Mouse (Mus musculus) kidney, postnatal 0 days (tissue): ENCODE data around the gene Gtf3c4. TPM values are rescaled to one million over a fixed set of nuclear protein-coding genes. Genes with fewer than 3 reads are reported as not detected.

ENCODE experiments used
- ATAC-seq: fragments of 200-750 bp; cut with Nextera tagmentation; replicated peaks from 2 replicates; pipeline ENCODE4 v1.8.0; 2017; ENCODE audit warnings: low read depth, moderate number of reproducible peaks, moderate TSS enrichment, moderate library complexity; ENCODE audit not compliant: low FRiP score
- DNase-seq: peaks from one replicate; pipeline ENCODE4 v3.0.0-alpha.2; 2016; ENCODE audit warnings: low spot score
- H3K27ac ChIP-seq: fragments of 300-500 bp; sonication (generic); 2 replicates; pipeline ENCODE4 v1.5.1; 2014; ENCODE audit warnings: mild to moderate bottlenecking
- H3K27me3 ChIP-seq: fragments of 300-500 bp; sonication (generic); 2 replicates; pipeline ENCODE4 v1.6.1; 2014; ENCODE audit warnings: low read length, mixed read lengths; ENCODE audit not compliant: insufficient read depth
- H3K36me3 ChIP-seq: fragments of 300-500 bp; sonication (generic); 2 replicates; pipeline ENCODE4 v1.6.1; 2014; ENCODE audit warnings: low read length, mixed read lengths; ENCODE audit not compliant: insufficient read depth
- H3K4me1 ChIP-seq: fragments of 300-500 bp; sonication (generic); replicated peaks from 2 replicates; pipeline ENCODE4 v1.6.1; 2014; ENCODE audit warnings: antibody characterized with exemption, low read length, mixed read lengths; ENCODE audit not compliant: insufficient read depth
- H3K4me2 ChIP-seq: fragments of 300-500 bp; sonication (generic); 2 replicates; pipeline ENCODE4 v1.6.1; 2014; ENCODE audit warnings: mild to moderate bottlenecking, low read length, moderate library complexity, mixed read lengths
- H3K4me3 ChIP-seq: fragments of 300-500 bp; sonication (generic); replicated peaks from 2 replicates; pipeline ENCODE4 v1.5.1; 2014; ENCODE audit warnings: low read depth, low read length
- H3K9ac ChIP-seq: fragments of 300-500 bp; sonication (generic); 2 replicates; pipeline ENCODE4 v1.6.1; 2014; ENCODE audit warnings: low read depth, low read length
- H3K9me3 ChIP-seq: fragments of 300-500 bp; sonication (generic); replicated peaks from 2 replicates; pipeline ENCODE4 v1.6.1; 2016; ENCODE audit warnings: low read length, inconsistent platforms, mixed read lengths
- CTCF ChIP-seq: IDR thresholded peaks from 2 replicates; pipeline ENCODE4 v1.5.1; 2016; ENCODE audit warnings: antibody characterized with exemption, low read depth, mild to moderate bottlenecking, moderate library complexity
- WGBS: fragments of 180-500 bp; shearing (Covaris S2); extraction: QIAGEN DNeasy Blood & Tissue Kit; methylation state at CpG from one replicate; pipeline ENCODE4 v1.1.7; 2014; 5-methylcytosine and 5-hydroxymethylcytosine counted together
- polyA plus RNA-seq: library from polyadenylated mRNA; unstranded; fragments of >200 nt; fragmentation: Nextera tagmentation; extraction: Ambion mirVana; gene quantifications from 2 replicates; pipeline ENCODE4 v1.2.1, GENCODE M21; 2015

The Gtf3c4 gene
- polyA plus RNA-seq, 1 experiment from 2014 or later, result 9.9 TPM

DNA sequence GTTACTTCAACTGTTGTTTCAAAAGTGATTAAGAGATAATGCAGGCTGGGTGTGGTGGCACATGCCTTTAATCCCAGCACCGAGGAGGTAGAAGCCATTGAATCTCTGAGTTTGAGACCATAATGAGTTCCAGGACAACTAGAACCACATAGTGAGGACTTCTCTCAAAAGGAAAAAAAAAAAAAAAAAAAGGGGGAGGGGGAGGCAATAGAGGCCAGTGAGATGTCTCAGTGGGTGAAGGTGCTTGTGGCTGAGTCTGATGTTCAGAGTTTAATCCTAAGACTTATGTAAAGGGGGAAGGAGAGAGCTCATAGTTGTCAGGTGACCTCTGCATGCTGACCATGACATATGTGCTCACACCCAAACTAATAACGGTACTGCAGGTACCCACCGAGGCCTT, 1.9 kb upstream of the Gtf3c4 start:
- peaks cover 9% of the 10 kb centered on the region; the same call in 1 of the 2 replicates for H3K36me3 ChIP-seq
- no peak overlapping the region for H3K27ac ChIP-seq
- no peak for TF ChIP-seq CTCF
- H3K4me1 ChIP-seq, result peaks cover 12% of the 10 kb centered on the region; the same call in 1 of the 2 replicates
- no peaks in the 10 kb centered on the region for H3K9me3 ChIP-seq
- ATAC-seq (no peak), DNase-seq (no peak)
- H3K9ac ChIP-seq, result no peak overlapping the region
- WGBS, result 68% methylated on average over 3 of the region's 3 CpGs
- peak overlapping the region; percentile 70; the same call in 1 of the 2 replicates for H3K4me2 ChIP-seq
- H3K4me3 ChIP-seq, result no peak overlapping the region
- H3K27me3 ChIP-seq, result no peaks in the 10 kb centered on the region

DNA sequence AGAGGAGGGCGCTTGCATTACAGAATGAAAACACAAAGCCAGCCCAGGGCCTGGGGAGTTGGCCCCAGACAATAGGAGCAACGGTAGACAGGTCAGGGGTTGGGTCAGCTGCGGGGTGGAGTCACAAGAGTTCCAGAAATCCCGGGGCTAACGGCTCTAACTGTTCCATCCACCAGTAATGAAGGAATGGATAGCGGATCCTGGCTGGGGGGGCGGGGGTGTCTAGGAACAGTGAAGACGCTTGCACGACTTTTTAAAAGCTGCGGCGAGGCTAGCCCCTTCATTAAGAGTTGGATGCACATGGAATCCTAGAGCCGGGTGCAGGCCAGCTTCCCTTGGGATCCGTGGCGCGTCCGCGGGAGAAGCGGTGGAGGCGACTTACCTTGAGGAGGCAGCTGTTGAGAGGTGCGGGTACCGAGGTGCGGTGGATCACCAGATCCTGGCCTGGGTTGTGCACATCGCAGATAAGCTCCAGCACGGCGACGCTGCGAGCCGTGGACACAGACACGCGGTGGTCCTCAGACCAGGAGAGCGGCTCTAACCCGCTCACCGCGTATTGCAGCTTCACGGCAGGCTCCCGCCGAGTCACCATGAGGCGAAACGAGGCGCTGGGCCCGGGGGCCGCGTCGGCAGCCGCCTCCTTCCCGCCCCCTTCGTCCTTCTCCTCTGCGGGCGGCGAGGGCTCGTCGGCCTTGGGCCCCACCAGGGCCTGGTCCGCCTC, 499 bp downstream of the Gtf3c4 start:
- DNase-seq (peak; percentile 9), ATAC-seq (peak; percentile 34)
- Histone ChIP-seq H3K4me2 (peak overlapping the region; percentile 70), H3K4me1 (peaks cover 15% of the 10 kb centered on the region; the same call in 1 of the 2 replicates), H3K27ac (peak overlapping the region; percentile 90), H3K9me3 (no peaks in the 10 kb centered on the region), H3K4me3 (peak overlapping the region; percentile 68), H3K36me3 (peaks cover under 1% of the 10 kb centered on the region; the same call in 1 of the 2 replicates), H3K9ac (peak overlapping the region; percentile 81), H3K27me3 (no peaks in the 10 kb centered on the region)
- under 1% methylated on average over 53 of the region's 53 CpGs for WGBS
- no peak for TF ChIP-seq CTCF

DNA sequence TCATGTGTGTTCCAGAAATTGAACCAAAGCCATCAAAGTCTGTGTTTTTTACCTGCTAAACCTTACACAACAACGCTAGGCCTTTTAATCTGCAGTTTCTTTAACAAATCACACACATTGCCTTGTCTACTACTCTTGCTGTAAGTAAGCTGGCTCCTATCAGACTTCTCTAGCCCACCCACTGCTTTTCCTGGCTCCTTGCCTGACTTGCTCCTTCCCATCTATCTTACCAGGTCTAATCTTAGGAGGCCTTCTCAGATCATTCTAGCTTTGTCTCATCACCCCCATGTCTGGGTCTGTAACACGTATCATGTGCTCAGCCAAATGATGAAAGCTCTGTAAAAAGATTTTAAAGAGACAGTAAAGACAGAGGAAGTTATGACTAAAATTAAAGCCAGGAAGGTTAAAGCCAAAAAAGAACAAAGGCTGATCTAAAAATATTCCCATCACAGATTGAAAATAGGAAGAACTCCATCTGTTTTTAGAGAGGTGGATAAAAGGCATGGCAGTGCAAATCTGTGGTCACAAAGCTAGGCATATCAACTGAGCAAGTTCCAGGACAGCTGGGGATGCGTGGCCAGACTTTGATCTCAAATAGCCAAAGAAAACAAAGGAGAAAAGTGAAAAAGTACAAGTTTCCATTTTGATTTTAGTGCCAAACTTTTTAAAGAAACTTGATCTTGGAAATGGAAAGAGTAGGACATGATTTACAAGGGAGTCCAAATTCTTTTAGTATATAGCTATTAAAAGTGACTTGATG, 3.8 kb downstream of the Gtf3c4 start:
- Histone ChIP-seq H3K27me3 (no peaks in the 10 kb centered on the region), H3K27ac (peak overlapping the region; percentile 44; the same call in 1 of the 2 replicates), H3K4me2 (no peak overlapping the region), H3K36me3 (peaks cover 23% of the 10 kb centered on the region), H3K9ac (no peak overlapping the region), H3K4me3 (no peak overlapping the region), H3K4me1 (peaks cover 15% of the 10 kb centered on the region; the same call in 1 of the 2 replicates), H3K9me3 (no peaks in the 10 kb centered on the region)
- no peak for TF ChIP-seq CTCF
- 39% methylated on average over 3 of the region's 3 CpGs for WGBS
- ATAC-seq (no peak), DNase-seq (peak; percentile 88)

DNA sequence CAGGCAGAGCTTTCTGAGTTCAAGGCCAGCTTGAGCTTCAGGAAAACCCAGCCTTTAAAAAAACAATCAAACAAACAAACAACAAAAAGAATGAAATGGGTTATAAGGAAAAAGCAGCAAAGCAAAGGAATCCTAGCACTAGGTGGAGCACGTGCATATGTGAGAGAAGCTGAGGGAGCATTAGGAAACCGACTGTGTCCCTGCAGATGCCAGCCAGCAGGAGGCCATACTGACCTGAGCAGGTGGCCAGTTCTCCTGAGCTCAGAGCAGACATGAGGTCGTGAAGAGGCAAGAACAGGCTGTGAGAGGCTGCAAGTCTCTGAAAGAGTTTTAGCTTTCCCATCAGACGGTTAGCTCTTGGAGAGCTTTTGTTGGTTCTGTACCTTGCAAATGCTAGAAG, 10.9 kb downstream of the Gtf3c4 start:
- Histone ChIP-seq H3K9me3 (no peaks in the 10 kb centered on the region), H3K4me1 (no peaks in the 10 kb centered on the region), H3K4me2 (no peak overlapping the region), H3K27ac (no peak overlapping the region), H3K9ac (no peak overlapping the region), H3K36me3 (peaks cover 79% of the 10 kb centered on the region), H3K27me3 (no peaks in the 10 kb centered on the region), H3K4me3 (no peak overlapping the region)
- peak; percentile 60 for DNase-seq
- 32% methylated on average over 4 of the region's 4 CpGs for WGBS
- peak; percentile 76 for TF ChIP-seq CTCF
- ATAC-seq, result no peak; the same call in 1 of the 2 replicates

DNA sequence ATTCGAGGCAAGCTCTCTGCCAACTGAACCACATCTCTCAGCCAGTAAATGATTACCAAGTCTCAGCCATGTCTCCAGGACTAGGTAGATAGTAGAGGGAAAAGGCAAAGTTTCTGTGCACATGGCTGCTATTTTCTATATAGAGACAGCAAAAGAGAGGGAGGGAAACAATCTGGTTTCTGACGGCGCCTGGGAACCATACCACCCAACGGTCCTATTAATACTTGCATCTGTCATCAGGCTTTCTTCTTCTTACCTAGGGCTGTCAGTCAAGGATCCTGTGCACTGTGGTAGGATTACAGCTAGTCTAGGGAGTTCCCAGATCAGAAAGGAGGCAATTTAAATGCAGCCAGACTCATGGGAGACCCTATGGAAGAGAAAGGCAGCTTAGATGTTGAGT, 21.3 kb downstream of the Gtf3c4 start:
- H3K4me2 ChIP-seq, result no peak overlapping the region
- H3K4me1 ChIP-seq, result no peaks in the 10 kb centered on the region
- no peak overlapping the region for H3K27ac ChIP-seq
- H3K4me3 ChIP-seq, result no peak overlapping the region
- H3K27me3 ChIP-seq, result no peaks in the 10 kb centered on the region
- no peak overlapping the region for H3K9ac ChIP-seq
- ATAC-seq, result no peak
- no peak for DNase-seq
- TF ChIP-seq CTCF, result no peak
- 64% methylated on average over 4 of the region's 4 CpGs for WGBS
- no peaks in the 10 kb centered on the region for H3K9me3 ChIP-seq
- peaks cover 7% of the 10 kb centered on the region; the same call in 1 of the 2 replicates for H3K36me3 ChIP-seq

DNA sequence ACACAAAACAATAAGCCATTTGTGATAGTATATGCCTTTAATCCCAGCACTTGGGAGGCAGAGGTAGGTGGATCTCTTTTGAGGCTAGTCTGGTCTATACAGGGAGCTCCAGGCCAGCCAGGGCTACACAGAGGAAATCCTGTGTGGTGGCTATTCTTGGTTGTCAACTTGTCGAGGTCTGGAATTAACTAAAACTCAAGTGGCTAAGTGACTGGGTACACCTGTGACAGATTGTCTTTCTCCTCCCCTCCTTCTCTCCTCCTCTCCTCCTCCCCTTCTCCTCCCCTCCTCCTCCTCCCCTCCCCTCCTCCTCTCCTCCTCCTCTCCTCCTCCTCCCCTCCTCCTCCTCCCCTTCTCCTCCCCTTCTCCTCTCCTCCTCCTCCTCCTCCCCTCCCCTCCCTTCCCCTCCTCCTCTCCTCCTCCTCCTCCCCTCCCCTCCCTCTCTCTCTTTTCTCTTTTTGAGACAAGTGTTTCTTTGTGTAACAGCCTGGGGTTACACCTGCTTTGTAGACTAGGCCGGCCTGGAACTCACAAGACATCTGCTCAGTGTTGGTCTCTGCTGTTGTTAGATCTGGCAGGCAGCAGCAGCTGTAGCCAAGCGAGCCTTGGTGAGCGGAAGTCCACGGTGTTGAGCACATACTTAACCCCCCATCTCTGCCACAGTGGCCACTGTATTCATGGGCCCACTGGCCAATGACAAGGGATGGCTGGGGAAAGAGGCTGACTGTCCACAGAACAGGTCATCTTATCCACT, 29.7 kb downstream of the Gtf3c4 start:
- Histone ChIP-seq H3K4me2 (no peak overlapping the region), H3K27me3 (no peaks in the 10 kb centered on the region), H3K9me3 (no peaks in the 10 kb centered on the region), H3K4me1 (0 out of 2 replicates have a peak, but pooled peaks cover 2% of the 10 kb centered on the region), H3K36me3 (no peaks in the 10 kb centered on the region), H3K9ac (no peak overlapping the region), H3K4me3 (no peak overlapping the region), H3K27ac (no peak overlapping the region)
- ATAC-seq (no peak), DNase-seq (no peak)
- 55% methylated on average over 5 of the region's 5 CpGs for WGBS
- TF ChIP-seq CTCF, result no peak
